Mouse (Mus musculus): Measurements from ENCODE around the gene Nfkbiz. TPM values are rescaled to one million over a fixed set of nuclear protein-coding genes. Genes with fewer than 3 reads are reported as not detected.

The Nfkbiz gene
- polyA plus RNA-seq, 1 experiment from 2014 or later = 2.0 TPM

GRCm38 (mm10) chr16:55781809-55782208, 56.9 kb downstream of the Nfkbiz start:
- Histone ChIP-seq H3K27ac (ENCODE audit: low read depth, low read length) (no peak overlapping the region), H3K36me3 (ENCODE audit: control insufficient read depth, insufficient read depth, low read length) (no peaks in the 10 kb centered on the region), H3K9ac (ENCODE audit: low read length) (no peak overlapping the region), H3K4me1 (ENCODE audit: control insufficient read depth, insufficient read depth, low read length) (no peaks in the 10 kb centered on the region), H3K4me2 (ENCODE audit: low read depth) (no peak overlapping the region), H3K27me3 (ENCODE audit: control insufficient read depth, insufficient read depth, low read length) (no peaks in the 10 kb centered on the region), H3K4me3 (ENCODE audit: low read depth, low read length) (no peak overlapping the region), H3K9me3 (ENCODE audit: control insufficient read depth, low read length) (no peaks in the 10 kb centered on the region)
- no peak for ATAC-seq (ENCODE audit: insufficient read depth, low FRiP score, low TSS enrichment)
- 75% methylated on average over 5 of the region's 5 CpGs for WGBS
- DNase-seq (ENCODE audit: low spot score) = no peak

GRCm38 (mm10) chr16:55780958-55781558, 57.6 kb downstream of the Nfkbiz start:
- Histone ChIP-seq H3K4me3 (ENCODE audit: low read depth, low read length) (no peak overlapping the region), H3K9ac (ENCODE audit: low read length) (no peak overlapping the region), H3K27me3 (ENCODE audit: control insufficient read depth, insufficient read depth, low read length) (no peaks in the 10 kb centered on the region), H3K4me1 (ENCODE audit: control insufficient read depth, insufficient read depth, low read length) (no peaks in the 10 kb centered on the region), H3K4me2 (ENCODE audit: low read depth) (no peak overlapping the region), H3K27ac (ENCODE audit: low read depth, low read length) (no peak overlapping the region), H3K9me3 (ENCODE audit: control insufficient read depth, low read length) (no peaks in the 10 kb centered on the region), H3K36me3 (ENCODE audit: control insufficient read depth, insufficient read depth, low read length) (no peaks in the 10 kb centered on the region)
- ATAC-seq (ENCODE audit: insufficient read depth, low FRiP score, low TSS enrichment) (no peak), DNase-seq (ENCODE audit: low spot score) (no peak)
- WGBS = 49% methylated on average over 5 of the region's 5 CpGs

- H3K4me3 ChIP-seq (ENCODE audit: low read depth, low read length) = no peak overlapping the region
- DNase-seq (ENCODE audit: low spot score) (no peak), ATAC-seq (ENCODE audit: insufficient read depth, low FRiP score, low TSS enrichment) (no peak)
- 87% methylated on average over 11 of the region's 11 CpGs for WGBS
- no peaks in the 10 kb centered on the region for H3K27me3 ChIP-seq (ENCODE audit: control insufficient read depth, insufficient read depth, low read length)
- no peak overlapping the region for H3K4me2 ChIP-seq (ENCODE audit: low read depth)
- no peak overlapping the region for H3K27ac ChIP-seq (ENCODE audit: low read depth, low read length)
- H3K4me1 ChIP-seq (ENCODE audit: control insufficient read depth, insufficient read depth, low read length) = no peaks in the 10 kb centered on the region
- no peaks in the 10 kb centered on the region for H3K9me3 ChIP-seq (ENCODE audit: control insufficient read depth, low read length)
- H3K9ac ChIP-seq (ENCODE audit: low read length) = no peak overlapping the region
- no peaks in the 10 kb centered on the region for H3K36me3 ChIP-seq (ENCODE audit: control insufficient read depth, insufficient read depth, low read length)
Observed at GRCm38 (mm10) chr16:55776329-55776728, 62.4 kb downstream of the Nfkbiz start.

- WGBS = 90% methylated on average over 3 of the region's 3 CpGs
- no peak overlapping the region for H3K4me3 ChIP-seq (ENCODE audit: low read depth, low read length)
- no peak overlapping the region for H3K9ac ChIP-seq (ENCODE audit: low read length)
- H3K36me3 ChIP-seq (ENCODE audit: control insufficient read depth, insufficient read depth, low read length) = no peaks in the 10 kb centered on the region
- ATAC-seq (ENCODE audit: insufficient read depth, low FRiP score, low TSS enrichment) (no peak), DNase-seq (ENCODE audit: low spot score) (no peak)
- no peaks in the 10 kb centered on the region for H3K27me3 ChIP-seq (ENCODE audit: control insufficient read depth, insufficient read depth, low read length)
- no peak overlapping the region for H3K4me2 ChIP-seq (ENCODE audit: low read depth)
- H3K9me3 ChIP-seq (ENCODE audit: control insufficient read depth, low read length) = no peaks in the 10 kb centered on the region
- no peak overlapping the region for H3K27ac ChIP-seq (ENCODE audit: low read depth, low read length)
- H3K4me1 ChIP-seq (ENCODE audit: control insufficient read depth, insufficient read depth, low read length) = no peaks in the 10 kb centered on the region
Observed at GRCm38 (mm10) chr16:55770247-55770646, 68.5 kb downstream of the Nfkbiz start.

Other genes with a start within 250 kb of the Nfkbiz start
- 0.77 and 0.89 TPM in 2 replicates for gene Nxpe3, start 56.4 kb upstream of the Nfkbiz start, polyA plus RNA-seq (2014; fragmentation: Nextera tagmentation; extraction: Ambion mirVana)
- 16.5 and 19.6 TPM in 2 replicates for gene Cep97, start 96.0 kb upstream of the Nfkbiz start, polyA plus RNA-seq (2014; fragmentation: Nextera tagmentation; extraction: Ambion mirVana)
- 690 and 753 TPM in 2 replicates for gene Rpl24, start 127.4 kb upstream of the Nfkbiz start, polyA plus RNA-seq (2014; fragmentation: Nextera tagmentation; extraction: Ambion mirVana)
- gene Zbtb11, start 135.0 kb upstream of the Nfkbiz start, polyA plus RNA-seq (2014; fragmentation: Nextera tagmentation; extraction: Ambion mirVana) = 15.3 and 16.9 TPM in 2 replicates
- gene Pcnp, start 190.8 kb upstream of the Nfkbiz start, polyA plus RNA-seq (2014; fragmentation: Nextera tagmentation; extraction: Ambion mirVana) = 311 and 312 TPM in 2 replicates
- gene Trmt10c, start 198.9 kb upstream of the Nfkbiz start, polyA plus RNA-seq (2014; fragmentation: Nextera tagmentation; extraction: Ambion mirVana) = 30.3 and 30.6 TPM in 2 replicates
- 41.7 and 42.5 TPM in 2 replicates for gene Senp7, start 209.4 kb upstream of the Nfkbiz start, polyA plus RNA-seq (2014; fragmentation: Nextera tagmentation; extraction: Ambion mirVana)